Mouse (Mus musculus) urinary bladder, postnatal 36 days (tissue): ENCODE results near the gene Dyrk1a.

ENCODE experiments used
- DNase-seq, 2 experiments: peaks; one replicate each; pipeline ENCODE4 v3.0.0; 2022; ENCODE audit warnings: low spot score in 2 of 2, mixed read lengths in 1 of 2

Dyrk1a gene

DNA sequence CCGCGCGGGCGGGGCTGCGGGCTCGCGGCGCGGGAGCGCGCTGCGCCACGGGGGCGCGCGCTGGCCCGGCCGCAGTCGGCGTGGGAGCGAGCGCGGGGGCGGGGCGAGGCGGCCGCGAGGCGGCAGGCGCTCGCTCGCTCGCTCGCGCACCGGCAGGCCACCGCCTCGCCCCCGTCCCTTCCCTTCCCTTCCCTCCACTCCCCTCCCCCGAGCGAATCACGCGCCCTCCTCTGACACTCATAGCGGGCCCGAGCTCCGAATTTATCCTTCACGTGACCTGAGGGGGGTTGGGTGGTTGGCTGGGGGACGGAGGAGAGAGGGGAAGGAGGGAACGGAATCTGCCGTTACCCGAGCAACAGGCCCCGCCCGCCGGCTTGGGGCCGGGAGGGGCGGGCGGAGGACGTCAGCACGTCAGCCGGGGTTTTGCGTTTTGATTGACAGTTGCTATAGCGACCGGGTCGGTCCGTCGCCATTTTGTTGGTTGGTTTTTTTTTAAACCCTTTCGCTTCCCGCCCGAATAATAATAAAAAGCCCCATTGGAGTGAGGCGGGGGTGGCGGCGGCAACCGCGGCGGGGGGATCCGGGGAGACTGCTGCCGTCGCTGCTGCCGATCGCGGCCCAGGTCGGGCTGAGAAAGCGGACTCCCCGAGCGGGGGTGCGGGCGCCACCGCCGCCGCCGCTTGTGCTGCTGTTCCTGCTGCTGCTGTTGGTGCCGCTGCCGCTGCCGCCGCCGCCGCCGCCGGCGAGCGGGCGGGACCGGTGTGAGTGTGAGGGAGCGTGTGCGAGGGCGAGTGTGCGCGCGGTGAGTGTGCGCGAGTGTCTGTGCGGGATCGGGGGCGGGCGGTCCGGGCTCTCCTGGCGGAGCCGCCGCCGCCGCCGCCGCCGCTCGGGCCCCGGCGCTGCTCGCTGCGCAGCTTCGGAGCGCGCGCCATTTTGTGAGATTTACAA, at the start of gene Dyrk1a:
Gene Dyrk1a (plus strand): TSS at position 782 of the 948 bp plus-strand sequence.
- DNase-seq: peak; percentile 98 to 99

GRCm38 (mm10) chr16:94523594-94524377, 46.0 kb upstream of the Dyrk1a start:
- DNase-seq: no peak

- DNase-seq: no peak
Observed at GRCm38 (mm10) chr16:94524691-94525090, 45.1 kb upstream of the Dyrk1a start.

DNA sequence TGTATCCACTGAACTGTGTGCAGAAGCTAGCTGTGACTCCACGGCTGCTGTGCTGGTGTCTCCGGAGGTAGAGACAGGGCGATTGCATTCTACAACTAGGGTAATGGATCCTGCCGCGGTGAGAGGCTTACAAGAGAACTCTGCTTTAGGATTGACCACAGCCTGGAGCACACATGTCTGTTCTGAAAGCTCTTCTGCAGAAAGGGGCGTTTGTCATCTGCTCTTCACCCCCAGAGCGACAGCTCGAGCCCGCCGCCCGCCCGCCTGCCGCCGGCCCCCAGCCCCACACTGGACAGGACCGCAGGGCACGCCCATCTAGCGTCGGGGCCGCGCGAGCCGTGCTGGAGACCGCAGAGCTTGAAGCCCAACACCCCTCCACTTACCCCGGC, 43.9 kb upstream of the Dyrk1a start:
- no peak for DNase-seq

DNA sequence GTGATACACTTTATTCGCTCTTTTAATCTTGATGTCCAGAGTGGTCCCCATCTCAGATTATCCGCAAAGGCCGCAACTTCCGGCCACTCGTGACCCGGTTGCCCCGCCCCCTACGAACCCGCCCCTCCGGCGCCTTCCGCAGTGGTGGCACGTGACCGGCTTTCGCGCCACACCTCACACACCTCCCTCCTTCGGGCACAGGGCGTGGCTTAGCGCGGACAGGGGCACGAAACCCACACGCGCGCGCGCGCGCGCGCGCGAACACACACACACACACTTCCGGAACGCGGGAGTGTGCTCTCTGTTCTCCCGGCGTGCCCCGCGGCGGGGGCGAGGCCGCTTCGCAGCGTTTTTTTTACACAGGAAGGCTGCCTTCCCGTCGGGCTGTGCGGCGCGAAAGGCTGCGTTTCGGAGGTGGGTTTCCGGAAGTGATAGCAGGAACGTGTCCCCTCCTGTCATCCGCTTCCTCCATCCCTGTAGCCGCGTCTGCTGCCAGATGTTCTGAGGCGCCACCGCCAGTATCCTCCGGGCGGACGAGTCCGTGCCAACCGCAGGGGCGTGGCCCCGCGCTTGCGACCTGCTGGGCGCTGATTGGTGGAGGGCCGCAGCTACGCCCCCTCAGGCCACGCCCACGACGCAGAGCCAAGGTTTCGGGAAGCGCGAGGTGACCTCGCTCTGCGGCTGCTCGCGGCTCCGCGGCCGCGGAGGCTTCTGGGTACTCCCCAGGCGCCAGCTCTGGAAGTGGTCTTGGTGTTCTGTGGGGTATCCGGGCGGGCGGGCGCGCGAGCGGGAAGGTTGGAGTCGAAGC, 43.3 kb upstream of the Dyrk1a start, which contains the start of gene Vps26c:
Gene Vps26c (minus strand): TSS at position 487 of the 808 bp plus-strand sequence.
- peak; percentile 96 for DNase-seq

DNA sequence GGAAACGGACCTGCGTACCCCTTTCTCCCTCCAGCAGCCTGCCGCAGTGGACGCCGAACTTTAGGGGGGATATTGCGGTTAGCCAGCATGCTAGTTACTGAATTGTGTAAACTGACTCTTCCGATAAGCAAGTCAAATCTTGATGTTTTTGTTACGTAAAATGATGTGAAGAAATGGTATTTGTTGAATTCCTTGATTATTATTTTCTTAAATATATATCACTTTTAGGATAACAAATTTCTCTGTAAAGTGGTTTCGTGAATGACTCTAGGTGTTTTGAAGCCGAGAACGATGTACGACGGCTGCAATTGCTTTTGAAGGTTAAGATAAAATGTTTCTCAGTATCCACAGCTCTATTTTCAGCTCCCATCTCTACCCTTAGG, 42.7 kb upstream of the Dyrk1a start:
- DNase-seq: no peak

GRCm38 (mm10) chr16:94527546-94527945, 42.3 kb upstream of the Dyrk1a start:
- no peak for DNase-seq

DNA sequence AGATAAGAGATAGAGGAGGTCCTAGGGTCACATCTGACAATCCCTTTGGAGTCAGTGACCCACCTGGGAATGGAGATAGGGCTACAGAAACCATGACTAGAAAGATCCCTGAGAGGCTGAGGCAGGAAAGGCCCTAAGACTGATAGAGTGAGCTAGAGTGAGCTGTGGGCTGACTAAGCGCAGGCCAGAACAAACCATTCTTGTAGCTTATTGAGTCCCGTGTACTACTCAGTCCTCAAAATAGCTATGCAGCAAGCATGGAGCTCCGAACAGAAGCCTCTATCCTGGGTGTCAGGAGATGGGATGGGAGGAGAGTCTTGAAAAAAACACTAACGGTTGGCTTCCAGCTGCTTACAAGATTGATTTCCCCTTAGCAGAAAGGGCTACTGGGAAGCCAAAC, 38.5 kb upstream of the Dyrk1a start:
- no peak for DNase-seq

GRCm38 (mm10) chr16:94533679-94534078, 36.1 kb upstream of the Dyrk1a start:
- no peak for DNase-seq

- DNase-seq: no peak
Observed at GRCm38 (mm10) chr16:94535716-94536115, 34.1 kb upstream of the Dyrk1a start.

GRCm38 (mm10) chr16:94536417-94537158, 33.2 kb upstream of the Dyrk1a start:
- DNase-seq: peak in 1 of 2 experiments; percentile 42

- DNase-seq: peak in 1 of 2 experiments; percentile 47
Observed at GRCm38 (mm10) chr16:94537159-94537527, 32.7 kb upstream of the Dyrk1a start.

- DNase-seq: no peak
Observed at GRCm38 (mm10) chr16:94540140-94540539, 29.7 kb upstream of the Dyrk1a start.

DNA sequence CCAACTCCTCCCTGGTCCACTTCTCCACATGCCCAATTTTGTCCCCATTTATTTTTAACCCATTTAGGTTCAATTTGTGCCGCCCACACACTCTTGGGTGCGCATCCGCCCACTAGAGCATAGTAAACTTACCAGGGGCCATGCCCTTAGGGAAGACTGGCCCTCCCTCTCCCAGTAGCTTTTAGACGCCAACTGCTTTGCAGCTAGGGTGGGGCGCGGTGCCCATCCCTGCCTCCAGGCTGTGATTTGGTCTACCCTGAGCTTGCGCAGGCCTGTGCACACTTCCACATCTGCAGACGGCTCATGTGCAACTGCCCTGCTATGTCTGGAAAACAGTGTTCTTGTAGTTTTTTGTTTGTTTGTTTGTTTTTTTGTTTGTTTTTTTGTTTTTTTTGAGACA, 26.9 kb upstream of the Dyrk1a start:
- no peak for DNase-seq

- DNase-seq: no peak
Observed at GRCm38 (mm10) chr16:94544540-94545105, 25.2 kb upstream of the Dyrk1a start.

DNA sequence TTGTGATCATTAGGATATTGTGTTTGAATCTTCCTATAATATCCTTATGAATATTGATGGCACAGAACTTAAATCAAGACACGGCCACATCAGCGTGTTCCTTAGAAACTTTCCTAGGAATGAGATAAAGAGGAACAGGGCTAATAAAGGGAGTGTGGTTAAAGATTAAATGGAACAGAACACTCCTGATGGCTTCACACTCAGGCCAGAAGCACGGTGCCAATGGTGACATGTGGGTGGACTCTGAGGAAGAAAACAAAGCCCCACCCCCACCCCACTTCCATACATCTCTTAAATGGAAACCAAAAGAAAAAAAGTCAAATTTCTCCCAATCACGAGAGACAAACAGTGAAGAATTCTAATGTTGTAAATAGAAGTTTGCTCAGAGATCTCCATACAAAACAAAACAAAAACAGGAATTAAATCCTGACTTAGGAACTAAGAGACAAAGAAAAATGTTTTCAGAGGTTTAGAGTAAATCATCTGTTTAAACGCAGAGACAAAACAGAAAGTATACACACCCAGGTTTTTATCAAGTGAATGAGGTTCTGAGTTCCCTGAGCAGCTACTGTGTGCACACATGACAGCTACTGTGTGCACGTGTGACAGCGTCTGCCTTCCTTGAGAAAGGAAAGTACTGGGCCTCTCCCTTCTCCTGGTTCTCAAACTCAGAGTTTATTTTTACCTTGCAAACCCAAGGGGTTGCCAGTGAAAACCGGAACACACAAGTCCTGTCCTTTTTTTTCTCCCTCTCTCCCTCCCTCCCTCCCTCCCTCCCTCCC, 23.8 kb upstream of the Dyrk1a start:
- no peak for DNase-seq

GRCm38 (mm10) chr16:94549813-94550212, 20.0 kb upstream of the Dyrk1a start:
- no peak for DNase-seq

DNA sequence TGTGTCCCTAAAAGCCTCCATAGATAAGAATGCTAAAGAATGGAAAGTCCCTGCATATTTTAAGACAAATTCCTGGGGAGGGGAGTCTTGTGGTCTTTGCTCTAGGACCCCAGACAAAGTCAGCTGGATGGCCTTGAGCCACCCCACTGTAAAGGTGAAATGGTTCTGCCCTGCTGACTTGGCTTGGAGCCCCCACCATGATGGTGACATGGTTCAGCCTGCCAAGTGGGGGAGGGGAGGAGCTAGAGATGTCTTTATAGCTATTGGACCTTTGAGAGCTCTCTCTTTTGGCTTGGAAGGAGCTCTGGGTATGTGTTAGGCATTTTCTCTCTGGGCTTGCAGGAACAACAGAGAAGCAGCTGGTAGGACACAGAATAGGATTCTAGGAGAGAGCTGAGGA, 17.9 kb upstream of the Dyrk1a start:
- no peak for DNase-seq

DNA sequence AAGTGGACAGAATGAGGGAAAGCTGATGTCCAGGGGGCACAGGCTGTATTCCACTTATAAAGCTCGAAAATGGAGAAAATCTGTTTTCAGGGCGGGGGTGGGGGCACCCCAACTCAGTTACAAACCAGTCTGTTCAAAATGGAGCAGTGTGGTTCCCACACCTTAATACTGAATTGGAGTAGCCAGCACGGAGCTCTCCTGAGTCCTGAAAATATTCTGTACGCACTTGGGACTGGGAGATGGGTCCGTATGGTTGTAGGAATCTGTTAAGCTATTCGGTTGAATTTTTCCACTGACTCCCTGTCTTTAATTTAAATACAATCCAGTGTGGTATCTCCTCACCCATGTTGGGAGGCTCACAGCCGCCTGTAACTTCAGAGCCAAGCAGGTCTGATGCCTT, 14.5 kb upstream of the Dyrk1a start:
- no peak for DNase-seq

DNA sequence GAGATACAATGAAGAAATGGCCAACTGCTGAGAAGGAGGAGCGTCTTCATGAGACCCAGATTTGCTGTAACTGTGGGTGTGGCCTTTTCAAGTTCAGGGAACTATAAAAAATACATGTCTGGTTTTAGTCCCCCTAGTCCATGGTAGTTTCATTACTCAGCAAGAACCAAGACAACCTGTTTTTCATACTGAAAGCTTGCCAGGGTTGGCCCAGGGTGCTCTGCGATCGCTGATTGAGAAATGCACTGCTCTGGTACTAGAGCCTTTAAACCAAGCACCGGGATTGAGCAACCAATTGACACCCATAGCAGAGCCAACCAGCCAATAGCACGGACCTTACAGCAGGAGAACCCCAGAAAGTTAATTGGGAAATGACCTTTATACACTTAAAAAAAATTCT, 13.6 kb upstream of the Dyrk1a start:
- DNase-seq: peak in 1 of 2 experiments; percentile 52
